Mouse (Mus musculus): ENCODE data around the gene Psmd3. TPM values are rescaled to one million over a fixed set of nuclear protein-coding genes. Genes with fewer than 3 reads are reported as not detected.
"Not testable (repeated sequence)": the region's sequence is repeated elsewhere in the genome, so short reads cannot be mapped to it uniquely, and the experiment has no call there.

Psmd3 gene
- polyA plus RNA-seq, 1 experiment: 207 TPM

DNA sequence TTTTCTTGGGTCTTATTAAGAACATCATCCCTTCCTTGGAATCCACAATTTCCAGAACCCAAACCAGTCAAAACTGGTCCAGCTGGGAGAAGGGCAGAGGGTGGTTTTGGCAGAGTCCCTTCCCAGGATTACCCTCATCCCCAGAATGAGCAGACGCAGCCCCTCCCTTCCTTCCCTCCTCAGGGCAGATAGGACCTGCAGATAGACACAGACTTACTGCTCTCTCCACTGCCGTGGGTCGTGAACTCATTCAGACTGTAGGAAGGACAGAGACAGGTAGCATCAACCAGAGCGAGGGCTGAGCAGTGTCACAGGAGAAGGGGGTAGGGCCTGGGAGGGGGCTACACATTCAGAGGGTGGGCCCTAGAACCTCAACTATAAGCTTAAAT is 28.7 kb downstream of the Psmd3 start:
- H3K4me3 ChIP-seq (replicated peaks; ENCODE audit: insufficient read depth, low read depth, low read length): no peak overlapping the region
- H3K4me1 ChIP-seq (ENCODE audit: control insufficient read depth, insufficient read depth, low read length): no peaks in the 10 kb centered on the region
- WGBS: 85% methylated on average over 4 of the region's 4 CpGs
- TF ChIP-seq POLR2A (IDR thresholded peaks at IDR 0.05; ENCODE audit: borderline replicate concordance, insufficient read depth, low read length) (no peak), CTCF (IDR thresholded peaks at IDR 0.05; ENCODE audit: borderline replicate concordance, insufficient read depth, low read depth, low read length) (no peak)
- DNase-seq: no peak
- no peak overlapping the region for H3K27ac ChIP-seq (ENCODE audit: insufficient read depth, low read length)
- H3K27me3 ChIP-seq (ENCODE audit: control insufficient read depth, insufficient read depth, low read length): no peaks in the 10 kb centered on the region

GRCm38 (mm10) chr11:98712009-98712408 is 29.7 kb downstream of the Psmd3 start:
- H3K4me1 ChIP-seq (ENCODE audit: control insufficient read depth, insufficient read depth, low read length); H3K4me3 ChIP-seq (replicated peaks; ENCODE audit: insufficient read depth, low read depth, low read length); H3K27me3 ChIP-seq (ENCODE audit: control insufficient read depth, insufficient read depth, low read length): not testable (repeated sequence)
- peak overlapping the region; percentile 24; the same call in 1 of the 2 replicates for H3K27ac ChIP-seq (ENCODE audit: insufficient read depth, low read length)
- 37% methylated on average over 6 of the region's 6 CpGs for WGBS
- DNase-seq: peak in 1 of 2 experiments; percentile 48
- TF ChIP-seq CTCF (IDR thresholded peaks at IDR 0.05; ENCODE audit: borderline replicate concordance, insufficient read depth, low read depth, low read length): peak; percentile 62

DNA sequence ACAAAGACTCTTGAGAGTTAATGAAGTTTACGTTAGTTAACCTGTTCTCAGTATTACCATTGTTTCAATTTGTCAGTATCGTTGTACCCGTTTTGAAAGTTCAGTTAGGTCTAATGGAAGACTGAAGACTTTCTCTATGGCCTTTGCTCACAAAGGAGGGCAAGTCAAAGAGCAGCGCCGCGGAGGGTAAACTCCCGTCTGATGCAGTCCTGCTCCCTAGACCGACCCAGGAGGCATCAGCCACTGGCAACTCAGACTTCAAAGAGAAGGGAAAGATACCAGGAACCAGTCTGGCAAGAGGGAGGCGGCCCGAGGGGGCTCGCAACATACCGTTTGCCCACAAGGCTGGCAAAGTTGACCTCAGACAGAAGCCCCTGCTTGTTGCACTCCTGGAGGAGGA is 31.3 kb downstream of the Psmd3 start:
- no peak for DNase-seq
- Histone ChIP-seq H3K27me3 (ENCODE audit: control insufficient read depth, insufficient read depth, low read length) (no peaks in the 10 kb centered on the region), H3K4me1 (ENCODE audit: control insufficient read depth, insufficient read depth, low read length) (peaks cover 9% of the 10 kb centered on the region), H3K27ac (ENCODE audit: insufficient read depth, low read length) (no peak overlapping the region), H3K4me3 (replicated peaks; ENCODE audit: insufficient read depth, low read depth, low read length) (no peak overlapping the region)
- WGBS: 86% methylated on average over 12 of the region's 12 CpGs
- TF ChIP-seq CTCF (IDR thresholded peaks at IDR 0.05; ENCODE audit: borderline replicate concordance, insufficient read depth, low read depth, low read length) (no peak), POLR2A (IDR thresholded peaks at IDR 0.05; ENCODE audit: borderline replicate concordance, insufficient read depth, low read length) (no peak)

DNA sequence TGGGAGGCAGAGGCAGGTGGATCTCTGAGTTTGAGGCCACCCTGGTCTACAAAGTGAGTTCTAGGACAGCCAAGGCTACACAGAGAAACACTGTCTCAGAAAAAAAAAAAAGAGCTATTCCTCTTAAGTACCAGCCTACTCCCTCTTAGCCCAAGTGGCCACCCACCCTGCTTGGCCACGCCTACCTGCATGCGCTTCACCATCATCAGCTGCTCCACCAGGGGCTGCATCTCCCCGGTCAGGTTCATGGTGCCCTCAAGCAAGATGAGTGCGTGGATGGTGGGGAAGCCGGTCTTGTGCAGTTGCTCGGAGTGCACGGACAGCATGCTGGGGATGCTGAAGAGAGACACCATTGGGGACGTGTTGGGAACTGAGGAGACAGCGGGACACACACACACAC is 33.6 kb downstream of the Psmd3 start:
- no peaks in the 10 kb centered on the region for H3K27me3 ChIP-seq (ENCODE audit: control insufficient read depth, insufficient read depth, low read length)
- WGBS: 92% methylated on average over 9 of the region's 9 CpGs
- no peak overlapping the region for H3K27ac ChIP-seq (ENCODE audit: insufficient read depth, low read length)
- peaks cover 9% of the 10 kb centered on the region for H3K4me1 ChIP-seq (ENCODE audit: control insufficient read depth, insufficient read depth, low read length)
- TF ChIP-seq CTCF (IDR thresholded peaks at IDR 0.05; ENCODE audit: borderline replicate concordance, insufficient read depth, low read depth, low read length): no peak
- TF ChIP-seq POLR2A (IDR thresholded peaks at IDR 0.05; ENCODE audit: borderline replicate concordance, insufficient read depth, low read length): no peak
- H3K4me3 ChIP-seq (replicated peaks; ENCODE audit: insufficient read depth, low read depth, low read length): no peak overlapping the region
- DNase-seq: no peak

- peak; percentile 82 to 86 for DNase-seq
- H3K4me1 ChIP-seq (ENCODE audit: control insufficient read depth, insufficient read depth, low read length): peaks cover 12% of the 10 kb centered on the region
- H3K27ac ChIP-seq (ENCODE audit: insufficient read depth, low read length): no peak overlapping the region
- no peaks in the 10 kb centered on the region for H3K27me3 ChIP-seq (ENCODE audit: control insufficient read depth, insufficient read depth, low read length)
- TF ChIP-seq CTCF (IDR thresholded peaks at IDR 0.05; ENCODE audit: borderline replicate concordance, insufficient read depth, low read depth, low read length): peak; percentile 85
- TF ChIP-seq POLR2A (IDR thresholded peaks at IDR 0.05; ENCODE audit: borderline replicate concordance, insufficient read depth, low read length): no peak
- no peak overlapping the region for H3K4me3 ChIP-seq (replicated peaks; ENCODE audit: insufficient read depth, low read depth, low read length)
- 4% methylated on average over 13 of the region's 13 CpGs for WGBS
Measured at GRCm38 (mm10) chr11:98717904-98718303, 35.5 kb downstream of the Psmd3 start.

DNA sequence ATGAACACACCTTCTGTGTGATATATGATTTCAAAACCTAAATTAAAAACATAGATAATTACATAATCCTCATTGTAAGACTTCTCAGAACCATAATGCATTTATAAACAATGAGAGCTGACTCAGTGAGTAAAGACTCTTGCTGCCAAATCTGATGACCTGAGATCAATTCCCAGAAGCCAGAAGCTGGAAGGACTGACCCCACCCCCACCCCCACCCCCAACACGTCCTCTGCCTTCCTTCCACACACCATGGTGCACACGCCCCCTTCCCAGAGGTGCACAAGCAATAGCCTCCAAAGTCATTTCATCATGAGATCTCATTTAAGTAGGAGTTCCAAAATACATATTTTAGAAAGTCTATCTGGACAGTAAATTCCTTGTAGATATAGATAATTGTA is 38.4 kb downstream of the Psmd3 start:
- H3K27ac ChIP-seq (ENCODE audit: insufficient read depth, low read length): no peak overlapping the region
- no peak overlapping the region for H3K4me3 ChIP-seq (replicated peaks; ENCODE audit: insufficient read depth, low read depth, low read length)
- WGBS: 88% methylated on average over 2 of the region's 2 CpGs
- TF ChIP-seq CTCF (IDR thresholded peaks at IDR 0.05; ENCODE audit: borderline replicate concordance, insufficient read depth, low read depth, low read length) (no peak), POLR2A (IDR thresholded peaks at IDR 0.05; ENCODE audit: borderline replicate concordance, insufficient read depth, low read length) (no peak)
- no peak for DNase-seq
- no peaks in the 10 kb centered on the region for H3K27me3 ChIP-seq (ENCODE audit: control insufficient read depth, insufficient read depth, low read length)
- peaks cover 12% of the 10 kb centered on the region for H3K4me1 ChIP-seq (ENCODE audit: control insufficient read depth, insufficient read depth, low read length)

DNA sequence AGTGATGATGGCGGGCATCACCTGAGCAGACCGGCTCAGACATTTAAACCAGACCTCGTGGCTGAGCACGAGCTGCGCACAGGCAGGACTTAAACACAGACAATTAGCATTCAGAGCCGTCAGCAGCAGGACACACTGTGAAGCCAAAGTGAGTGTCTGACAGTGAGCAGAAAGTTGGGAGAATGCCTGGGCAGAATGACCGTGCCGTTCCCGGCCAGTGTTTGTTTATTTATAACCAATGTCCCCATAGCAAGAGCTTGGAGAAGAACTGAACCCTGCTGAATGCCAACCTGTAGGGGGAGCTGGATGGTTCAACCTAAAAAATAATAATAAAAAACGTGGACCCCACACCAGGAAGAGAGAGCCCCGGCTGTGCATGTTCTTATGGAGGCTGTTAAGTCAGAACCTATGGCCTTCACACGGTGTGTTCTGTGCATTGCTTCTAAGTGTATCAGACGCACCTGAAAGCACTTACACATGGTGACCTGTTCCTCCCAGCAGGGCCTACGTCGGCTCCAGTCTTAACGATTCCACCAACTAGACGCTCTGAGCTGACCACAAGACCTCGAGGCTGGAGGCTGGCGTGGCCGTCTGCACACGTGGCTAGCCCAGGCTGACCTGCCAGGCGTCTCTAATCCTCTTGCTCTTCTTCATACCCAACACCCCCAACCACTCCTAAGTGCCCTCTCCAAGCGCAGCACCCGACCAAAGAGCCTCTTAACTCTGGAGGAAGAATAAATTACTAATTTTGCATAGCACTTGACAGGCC is 39.3 kb downstream of the Psmd3 start:
- Histone ChIP-seq H3K27ac (ENCODE audit: insufficient read depth, low read length) (peak overlapping the region; percentile 18; the same call in 1 of the 2 replicates), H3K4me3 (replicated peaks; ENCODE audit: insufficient read depth, low read depth, low read length) (no peak overlapping the region), H3K4me1 (ENCODE audit: control insufficient read depth, insufficient read depth, low read length) (peaks cover 12% of the 10 kb centered on the region), H3K27me3 (ENCODE audit: control insufficient read depth, insufficient read depth, low read length) (no peaks in the 10 kb centered on the region)
- TF ChIP-seq POLR2A (IDR thresholded peaks at IDR 0.05; ENCODE audit: borderline replicate concordance, insufficient read depth, low read length) (no peak), CTCF (IDR thresholded peaks at IDR 0.05; ENCODE audit: borderline replicate concordance, insufficient read depth, low read depth, low read length) (no peak)
- DNase-seq: peak; percentile 68 to 83
- WGBS: 21% methylated on average over 24 of the region's 24 CpGs

DNA sequence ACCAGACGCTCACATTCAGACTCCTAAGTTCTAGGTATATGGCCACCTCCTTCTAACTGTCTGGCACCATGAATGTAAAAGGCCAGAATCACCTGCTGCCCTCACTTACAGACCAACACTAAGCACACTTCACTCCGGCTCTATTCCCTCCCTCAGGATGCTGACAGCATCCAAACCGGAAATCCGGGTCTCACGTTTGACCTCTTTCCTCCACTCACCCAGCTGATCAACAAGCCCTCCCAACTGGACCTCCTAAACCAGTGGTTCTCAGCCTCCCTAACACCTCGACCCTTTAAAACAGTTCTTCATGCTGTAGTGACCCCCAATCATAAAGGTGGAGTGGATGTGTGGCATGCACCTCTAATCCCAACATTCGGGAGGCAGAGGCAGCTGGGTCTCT is 40.7 kb downstream of the Psmd3 start:
- 87% methylated on average over 7 of the region's 7 CpGs for WGBS
- H3K27me3 ChIP-seq (ENCODE audit: control insufficient read depth, insufficient read depth, low read length): no peaks in the 10 kb centered on the region
- TF ChIP-seq POLR2A (IDR thresholded peaks at IDR 0.05; ENCODE audit: borderline replicate concordance, insufficient read depth, low read length) (no peak), CTCF (IDR thresholded peaks at IDR 0.05; ENCODE audit: borderline replicate concordance, insufficient read depth, low read depth, low read length) (no peak)
- H3K4me1 ChIP-seq (ENCODE audit: control insufficient read depth, insufficient read depth, low read length): peaks cover 9% of the 10 kb centered on the region
- H3K4me3 ChIP-seq (replicated peaks; ENCODE audit: insufficient read depth, low read depth, low read length): no peak overlapping the region
- DNase-seq: no peak
- H3K27ac ChIP-seq (ENCODE audit: insufficient read depth, low read length): no peak overlapping the region
